Mouse (Mus musculus) spleen, adult 2 months (tissue): Measurements from ENCODE around the gene Csdc2.

Experiments
- CTCF ChIP-seq: fragments of 200-500 bp; IDR thresholded peaks from 2 replicates; pipeline ENCODE4 v1.5.1; 2011; ENCODE audit warnings: mild to moderate bottlenecking, inconsistent platforms; ENCODE audit not compliant: insufficient read depth, insufficient read length, insufficient replicate concordance; ENCODE audit errors: extremely low read depth
- POLR2A ChIP-seq: fragments of 200-500 bp; IDR thresholded peaks from 2 replicates; pipeline ENCODE4 v1.6.1; 2011; ENCODE audit warnings: low read depth, low read length, inconsistent platforms

DNA sequence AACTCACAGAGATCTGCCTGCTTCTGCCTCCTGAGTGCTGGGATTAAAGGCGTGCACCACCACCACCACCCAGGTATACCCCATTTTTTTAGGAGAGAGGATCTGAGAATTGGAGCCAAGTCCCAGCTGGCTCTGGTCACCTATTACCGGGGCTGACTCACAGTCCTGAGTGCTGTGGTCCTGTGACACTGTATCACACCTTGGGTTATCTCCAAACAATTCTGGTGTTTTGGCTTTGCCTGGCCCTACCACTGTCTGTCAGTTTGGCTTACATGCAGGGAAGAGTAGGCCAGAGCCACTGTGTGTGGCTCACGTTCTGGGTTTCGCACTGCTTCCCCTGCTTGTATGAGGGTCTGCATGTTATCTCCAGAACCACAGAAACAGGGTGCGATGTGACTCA lies 3.7 kb downstream of the Csdc2 start:
- TF ChIP-seq POLR2A (no peak), CTCF (no peak)
